Mouse (Mus musculus) limb, embryonic 11.5 days (tissue): ENCODE measurements at regions not wholly inside any gene's neighbourhood (a gene's known extent, or its start where the extent isn't known, plus 50 kb on each side); places are given as distances from the start of the nearest gene placed in this dataset.
"Not testable (repeated sequence)": the region's sequence is repeated elsewhere in the genome, so short reads cannot be mapped to it uniquely, and the experiment has no call there.

Experiments
- ATAC-seq: fragments of 200-750 bp; cut with Nextera tagmentation; 2 replicates; pipeline ENCODE4 v1.8.0; 2017; ENCODE audit warnings: low read depth; ENCODE audit not compliant: insufficient number of reproducible peaks, low FRiP score, low TSS enrichment
- DNase-seq: peaks from one replicate; pipeline ENCODE4 v3.0.0-alpha.2; 2015; ENCODE audit warnings: low spot score
- H3K27ac ChIP-seq: fragments of 300-500 bp; sonication (generic); replicated peaks from 2 replicates; pipeline ENCODE4 v1.5.1; 2014; ENCODE audit warnings: low read depth, mild to moderate bottlenecking, low read length
- H3K27me3 ChIP-seq: fragments of 300-500 bp; sonication (generic); 2 replicates; pipeline ENCODE4 v1.6.1; 2014; ENCODE audit warnings: mild to moderate bottlenecking, low read length, mixed read lengths; ENCODE audit not compliant: control insufficient read depth, insufficient read depth
- H3K36me3 ChIP-seq: fragments of 300-500 bp; sonication (generic); 2 replicates; pipeline ENCODE4 v1.6.1; 2014; ENCODE audit warnings: mild to moderate bottlenecking, low read length, moderate library complexity, mixed read lengths; ENCODE audit not compliant: control insufficient read depth, insufficient read depth
- H3K4me1 ChIP-seq: fragments of 300-500 bp; sonication (generic); 2 replicates; pipeline ENCODE4 v1.6.1; 2014; ENCODE audit warnings: low read length, mixed read lengths; ENCODE audit not compliant: control insufficient read depth, insufficient read depth
- H3K4me2 ChIP-seq: fragments of 300-500 bp; sonication (generic); 2 replicates; pipeline ENCODE4 v1.6.1; 2014; ENCODE audit warnings: low read depth, mild to moderate bottlenecking, moderate library complexity; ENCODE audit not compliant: severe bottlenecking
- H3K4me3 ChIP-seq: fragments of 300-500 bp; sonication (generic); 2 replicates; pipeline ENCODE4 v1.5.1; 2014; ENCODE audit warnings: low read depth, low read length
- H3K9ac ChIP-seq: fragments of 300-500 bp; sonication (generic); 2 replicates; pipeline ENCODE4 v1.6.1; 2014; ENCODE audit warnings: mild to moderate bottlenecking, low read length
- H3K9me3 ChIP-seq: fragments of 300-500 bp; sonication (generic); 2 replicates; pipeline ENCODE4 v1.6.1; 2016; ENCODE audit warnings: low read length; ENCODE audit not compliant: control insufficient read depth
- WGBS: fragments of 180-500 bp; shearing (Covaris S2); extraction: QIAGEN DNeasy Blood & Tissue Kit; methylation state at CpG from one replicate; pipeline ENCODE4 v1.1.7; 2014; 5-methylcytosine and 5-hydroxymethylcytosine counted together

- ATAC-seq, H3K9ac ChIP-seq, H3K4me2 ChIP-seq, DNase-seq, H3K9me3 ChIP-seq, H3K36me3 ChIP-seq, H3K27ac ChIP-seq, H3K27me3 ChIP-seq, H3K4me3 ChIP-seq, H3K4me1 ChIP-seq: not testable (repeated sequence)
- 80% methylated on average over 5 of the region's 5 CpGs for WGBS
These were observed 200.8 kb downstream of the Gm21738 start for GRCm38 (mm10) chr14:19217916-19218315.

- 47% methylated on average over 4 of the region's 4 CpGs for WGBS
- H3K4me3 ChIP-seq = no peak overlapping the region
These were observed 210.2 kb downstream of the Gm21738 start for GRCm38 (mm10) chr14:19208507-19208906.

GRCm38 (mm10) chr14:19180203-19180602 lies 238.5 kb downstream of the Gm21738 start:
- not testable (repeated sequence) for H3K4me3 ChIP-seq, H3K4me2 ChIP-seq, H3K27me3 ChIP-seq, H3K9ac ChIP-seq, H3K9me3 ChIP-seq, DNase-seq, ATAC-seq, H3K4me1 ChIP-seq, H3K27ac ChIP-seq, H3K36me3 ChIP-seq
- 66% methylated on average over 8 of the region's 9 CpGs for WGBS

More at GRCm38 (mm10) chr14:19208507-19208906, 210.2 kb downstream of the Gm21738 start:
- no peaks in the 10 kb centered on the region for H3K9me3 ChIP-seq
- no peaks in the 10 kb centered on the region for H3K4me1 ChIP-seq
- no peak overlapping the region for H3K27ac ChIP-seq
- H3K9ac ChIP-seq = no peak overlapping the region
- DNase-seq = no peak
- ATAC-seq = no peak
- H3K4me2 ChIP-seq = no peak overlapping the region
- no peaks in the 10 kb centered on the region for H3K27me3 ChIP-seq
- H3K36me3 ChIP-seq = no peaks in the 10 kb centered on the region

- not testable (repeated sequence) for ATAC-seq, H3K27ac ChIP-seq, H3K36me3 ChIP-seq, H3K4me1 ChIP-seq, H3K4me2 ChIP-seq, H3K27me3 ChIP-seq, H3K9ac ChIP-seq, H3K4me3 ChIP-seq, DNase-seq, H3K9me3 ChIP-seq
- 70% methylated on average over 3 of the region's 3 CpGs for WGBS
These were observed 240.7 kb downstream of the Gm21738 start for GRCm38 (mm10) chr14:19178060-19178459.

- Histone ChIP-seq H3K9ac (no peak overlapping the region), H3K36me3 (no peaks in the 10 kb centered on the region), H3K27me3 (no peaks in the 10 kb centered on the region), H3K4me1 (no peaks in the 10 kb centered on the region), H3K4me2 (no peak overlapping the region), H3K27ac (no peak overlapping the region), H3K9me3 (no peaks in the 10 kb centered on the region; the same call in 1 of the 2 replicates), H3K4me3 (no peak overlapping the region)
- WGBS = 16% methylated on average over 2 of the region's 2 CpGs
- peak; percentile 38 for DNase-seq
- no peak for ATAC-seq
These were observed 243.4 kb downstream of the Gm21738 start for GRCm38 (mm10) chr14:19175288-19175687.

- ATAC-seq = not testable (repeated sequence)
- 70% methylated on average over 4 of the region's 4 CpGs for WGBS
These were observed 248.3 kb downstream of the Gm21738 start for GRCm38 (mm10) chr14:19170300-19171022.

GRCm38 (mm10) chr14:19166821-19167220 lies 251.9 kb downstream of the Gm21738 start:
- Histone ChIP-seq H3K4me2 (no peak overlapping the region), H3K4me1 (no peaks in the 10 kb centered on the region), H3K4me3 (no peak overlapping the region), H3K27ac (no peak overlapping the region), H3K36me3 (no peaks in the 10 kb centered on the region), H3K27me3 (no peaks in the 10 kb centered on the region), H3K9ac (no peak overlapping the region), H3K9me3 (no peaks in the 10 kb centered on the region)
- no peak for ATAC-seq
- no peak for DNase-seq

More at GRCm38 (mm10) chr14:19170300-19171022, 248.3 kb downstream of the Gm21738 start:
- H3K4me2 ChIP-seq, H3K27ac ChIP-seq, H3K4me1 ChIP-seq, DNase-seq, H3K36me3 ChIP-seq, H3K9ac ChIP-seq, H3K27me3 ChIP-seq, H3K4me3 ChIP-seq, H3K9me3 ChIP-seq: not testable (repeated sequence)

GRCm38 (mm10) chr14:19139875-19140274 lies 245.8 kb upstream of the Ube2e2 start:
- 89% methylated on average over 6 of the region's 6 CpGs for WGBS
- not testable (repeated sequence) for H3K4me3 ChIP-seq, H3K36me3 ChIP-seq, H3K27me3 ChIP-seq, DNase-seq, H3K9me3 ChIP-seq, H3K9ac ChIP-seq, H3K4me1 ChIP-seq, ATAC-seq, H3K4me2 ChIP-seq, H3K27ac ChIP-seq

GRCm38 (mm10) chr14:19131532-19131931 lies 237.5 kb upstream of the Ube2e2 start:
- Histone ChIP-seq H3K4me3 (no peak overlapping the region), H3K4me2 (no peak overlapping the region), H3K9me3 (no peaks in the 10 kb centered on the region; the same call in 1 of the 2 replicates), H3K27ac (no peak overlapping the region), H3K4me1 (no peaks in the 10 kb centered on the region), H3K27me3 (no peaks in the 10 kb centered on the region), H3K36me3 (no peaks in the 10 kb centered on the region), H3K9ac (no peak overlapping the region)
- ATAC-seq = no peak
- no peak for DNase-seq
- 51% methylated on average over 1 of the region's 1 CpGs for WGBS
